Mouse (Mus musculus): ENCODE measurements around the gene Lrrc20. TPM values are rescaled to one million over a fixed set of nuclear protein-coding genes. Genes with fewer than 3 reads are reported as not detected.
A peak's percentile ranks its signal among the peaks of the same experiment; 100 is the strongest.

Gene Lrrc20
- 15.6 and 15.9 TPM in 2 replicates for polyA plus RNA-seq (2015; fragmentation: Nextera tagmentation; extraction: Ambion mirVana)

DNA sequence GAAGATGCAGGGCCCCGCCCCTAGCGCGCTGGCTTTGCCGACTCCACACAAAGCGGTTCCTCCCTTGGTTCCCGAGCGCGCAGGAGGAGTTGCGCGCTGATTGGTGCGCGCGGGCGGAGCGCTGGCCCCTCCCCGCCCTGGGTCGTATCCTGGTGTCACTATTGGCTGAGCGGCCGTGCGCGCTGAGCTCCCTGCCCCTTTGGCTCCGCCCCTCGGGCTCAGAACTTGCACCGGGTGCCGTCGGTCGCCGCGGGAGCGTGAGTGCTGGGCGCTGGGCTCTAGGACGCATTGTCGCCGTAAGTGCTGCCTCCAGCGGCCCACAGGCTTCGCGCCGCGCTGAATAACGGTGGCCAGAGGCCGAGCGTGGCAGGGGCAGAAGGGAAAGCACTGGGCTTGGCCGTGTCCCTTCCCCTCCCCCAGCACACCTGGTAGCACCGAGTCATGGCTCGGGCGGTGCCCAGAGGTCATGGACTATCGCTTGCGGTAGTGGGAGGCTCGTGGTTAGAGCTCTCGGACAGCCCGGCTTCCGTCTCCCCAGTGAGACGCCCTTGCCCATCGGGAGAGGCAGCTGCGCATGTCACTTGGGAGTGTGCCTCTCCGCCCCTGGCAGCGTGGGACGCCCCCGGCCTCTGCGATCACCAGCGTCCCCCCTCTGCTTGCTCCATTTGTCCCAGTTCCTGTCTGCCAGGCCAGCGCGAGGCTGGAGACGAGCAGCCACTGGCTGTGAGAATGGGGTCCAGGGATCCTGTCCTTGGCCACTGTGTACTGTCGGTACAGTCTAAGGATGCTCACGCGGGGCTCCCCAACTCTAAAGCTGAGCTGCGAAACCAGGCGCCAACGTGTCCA is at the start of gene Lrrc20:
Gene Lrrc20, plus strand, starts transcription at position 208 of the 846 bp plus-strand sequence.
- Histone ChIP-seq H3K4me3 (replicated peaks) (peak within 1 kb of the TSS; percentile 72), H3K9ac (replicated peaks) (peak within 1 kb of the TSS; percentile 83), H3K27ac (peak within 1 kb of the TSS; percentile 78), H3K27me3 (no peaks in the 10 kb centered on the region; the same call in 1 of the 2 replicates), H3K4me1 (replicated peaks) (peaks cover 27% of the 10 kb centered on the region), H3K9me3 (no peaks in the 10 kb centered on the region), H3K4me2 (replicated peaks) (peak within 1 kb of the TSS; percentile 73), H3K36me3 (no peaks in the 10 kb centered on the region)
- ATAC-seq: peak; percentile 98
- WGBS: under 1% methylated on average over 70 of the region's 70 CpGs

DNA sequence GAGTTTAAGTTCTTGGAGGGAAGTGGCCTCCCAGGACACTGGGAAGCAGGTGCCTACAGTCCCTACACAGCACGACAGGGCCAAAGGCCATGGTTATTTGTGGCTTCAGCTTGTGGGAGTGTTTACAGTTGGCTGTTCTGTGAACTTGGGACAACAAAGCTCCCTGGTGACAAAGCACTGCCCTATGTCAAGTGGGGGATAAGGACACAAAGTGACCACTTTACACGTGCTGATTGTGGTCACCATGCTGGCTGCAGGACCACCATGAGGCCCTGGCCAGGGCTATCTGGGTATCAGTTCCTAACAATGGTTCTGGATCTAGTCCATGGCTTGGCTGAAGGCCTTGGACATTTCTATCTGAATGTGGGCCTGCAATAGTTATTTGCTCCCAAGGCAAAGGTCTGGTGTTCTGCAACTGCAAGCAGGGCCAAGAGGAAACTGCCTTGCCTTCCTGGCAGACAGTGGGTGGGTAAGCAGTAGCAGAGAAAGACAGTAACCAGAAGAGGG is 49.3 kb upstream of the Lrrc20 start:
- WGBS: 68% methylated on average over 2 of the region's 2 CpGs
- H3K9me3 ChIP-seq: no peaks in the 10 kb centered on the region
- peaks cover 19% of the 10 kb centered on the region for H3K36me3 ChIP-seq
- H3K4me2 ChIP-seq (replicated peaks): no peak overlapping the region
- no peaks in the 10 kb centered on the region for H3K27me3 ChIP-seq
- H3K4me3 ChIP-seq (replicated peaks): no peak overlapping the region
- H3K9ac ChIP-seq (replicated peaks): no peak overlapping the region
- peaks cover 10% of the 10 kb centered on the region for H3K4me1 ChIP-seq (replicated peaks)
- ATAC-seq: no peak
- no peak overlapping the region for H3K27ac ChIP-seq

DNA sequence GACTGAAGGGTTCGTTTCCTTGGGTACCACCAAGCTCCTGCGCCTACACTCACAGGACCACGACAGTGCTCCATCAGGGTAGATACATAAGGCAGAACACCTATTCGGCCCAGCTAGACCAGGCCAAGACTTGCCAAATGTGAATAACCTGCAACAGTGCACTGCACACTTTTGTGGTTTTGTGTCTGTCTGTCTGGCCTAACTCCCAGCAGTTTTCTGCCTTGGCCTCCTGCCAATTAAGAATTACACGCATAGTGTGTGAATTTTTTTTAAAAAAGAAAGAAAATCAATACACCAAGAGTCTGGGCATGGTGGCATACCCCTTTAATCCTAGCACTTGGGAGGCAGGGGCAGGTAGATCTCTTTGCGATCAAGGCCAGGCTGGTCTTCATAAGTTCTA is 47.6 kb upstream of the Lrrc20 start:
- Histone ChIP-seq H3K9me3 (no peaks in the 10 kb centered on the region), H3K27me3 (no peaks in the 10 kb centered on the region), H3K27ac (no peak overlapping the region), H3K4me1 (replicated peaks) (peaks cover 10% of the 10 kb centered on the region), H3K4me3 (replicated peaks) (no peak overlapping the region), H3K4me2 (replicated peaks) (no peak overlapping the region), H3K36me3 (peaks cover 29% of the 10 kb centered on the region), H3K9ac (replicated peaks) (no peak overlapping the region)
- ATAC-seq: no peak
- 90% methylated on average over 6 of the region's 6 CpGs for WGBS

DNA sequence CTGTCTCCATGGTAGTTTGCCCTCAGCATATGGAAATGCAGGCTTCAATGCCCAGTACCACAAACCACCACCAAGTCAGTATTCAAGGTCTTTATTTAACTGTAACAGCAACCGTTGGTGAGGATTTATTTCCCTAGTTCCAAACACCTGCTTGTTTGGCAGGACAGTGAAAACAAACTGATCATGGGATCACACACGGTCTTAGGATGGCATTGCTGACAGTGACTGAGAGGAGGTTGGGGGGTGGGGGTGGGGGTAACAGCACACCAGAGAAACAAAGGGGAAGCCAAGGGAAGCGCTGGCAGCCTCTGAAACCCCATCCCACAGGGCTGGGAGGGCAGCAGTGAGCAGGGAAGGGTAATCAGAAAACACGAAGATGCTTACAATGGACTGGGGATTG is 47.2 kb upstream of the Lrrc20 start:
- Histone ChIP-seq H3K9me3 (no peaks in the 10 kb centered on the region), H3K4me2 (replicated peaks) (no peak overlapping the region), H3K9ac (replicated peaks) (no peak overlapping the region), H3K27ac (no peak overlapping the region), H3K4me1 (replicated peaks) (peaks cover 10% of the 10 kb centered on the region), H3K36me3 (peaks cover 33% of the 10 kb centered on the region), H3K27me3 (no peaks in the 10 kb centered on the region), H3K4me3 (replicated peaks) (no peak overlapping the region)
- 48% methylated on average over 4 of the region's 4 CpGs for WGBS
- no peak for ATAC-seq

DNA sequence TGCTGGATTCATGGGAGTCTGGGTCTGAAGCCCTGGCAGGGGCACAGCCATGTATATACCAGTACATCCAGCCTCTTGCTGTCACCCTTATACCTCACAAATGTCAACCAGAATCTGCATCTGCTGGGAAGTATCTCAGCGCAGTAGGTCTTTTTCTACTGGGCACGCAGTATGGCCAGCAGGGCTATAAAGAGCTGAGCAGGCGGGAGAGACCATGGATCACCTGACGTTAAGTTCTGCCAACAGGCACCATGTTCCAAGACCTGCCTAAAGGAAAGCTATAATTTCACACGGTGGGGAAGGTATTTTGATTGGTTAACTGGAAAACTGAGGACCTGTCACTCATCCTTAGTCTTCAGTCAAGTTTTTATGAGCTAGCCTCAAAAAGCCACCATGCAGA is 46.6 kb upstream of the Lrrc20 start:
- no peak overlapping the region for H3K9ac ChIP-seq (replicated peaks)
- WGBS: 91% methylated on average over 5 of the region's 5 CpGs
- H3K27me3 ChIP-seq: no peaks in the 10 kb centered on the region
- peaks cover 10% of the 10 kb centered on the region for H3K4me1 ChIP-seq (replicated peaks)
- no peak overlapping the region for H3K4me3 ChIP-seq (replicated peaks)
- no peak overlapping the region for H3K4me2 ChIP-seq (replicated peaks)
- no peak for ATAC-seq
- no peaks in the 10 kb centered on the region for H3K9me3 ChIP-seq
- H3K27ac ChIP-seq: no peak overlapping the region
- peaks cover 40% of the 10 kb centered on the region for H3K36me3 ChIP-seq

DNA sequence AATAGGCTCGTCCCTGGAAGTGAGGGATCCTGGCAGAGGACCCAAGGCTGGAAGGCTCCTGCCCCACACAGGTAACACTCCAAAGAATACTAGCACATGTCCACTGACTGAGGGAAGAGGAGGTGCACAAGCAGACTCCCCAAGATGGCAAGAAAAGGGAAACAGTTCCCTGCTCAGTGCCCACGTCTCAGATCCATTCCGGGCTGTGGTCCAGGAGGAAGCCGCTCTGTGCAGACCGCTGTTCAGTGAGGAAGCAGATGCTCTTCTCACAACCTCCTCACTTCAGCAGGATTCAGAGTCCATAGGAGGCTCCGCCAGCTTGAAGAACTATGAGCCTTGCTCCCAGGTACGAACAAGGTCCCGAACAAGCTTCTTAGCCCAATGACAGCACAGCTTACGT is 44.2 kb upstream of the Lrrc20 start:
- Histone ChIP-seq H3K9ac (replicated peaks) (no peak overlapping the region), H3K27ac (no peak overlapping the region), H3K4me2 (replicated peaks) (no peak overlapping the region), H3K9me3 (no peaks in the 10 kb centered on the region), H3K4me3 (replicated peaks) (no peak overlapping the region), H3K27me3 (no peaks in the 10 kb centered on the region), H3K36me3 (peaks cover 59% of the 10 kb centered on the region), H3K4me1 (replicated peaks) (peaks cover 5% of the 10 kb centered on the region)
- 91% methylated on average over 9 of the region's 9 CpGs for WGBS
- ATAC-seq: no peak

DNA sequence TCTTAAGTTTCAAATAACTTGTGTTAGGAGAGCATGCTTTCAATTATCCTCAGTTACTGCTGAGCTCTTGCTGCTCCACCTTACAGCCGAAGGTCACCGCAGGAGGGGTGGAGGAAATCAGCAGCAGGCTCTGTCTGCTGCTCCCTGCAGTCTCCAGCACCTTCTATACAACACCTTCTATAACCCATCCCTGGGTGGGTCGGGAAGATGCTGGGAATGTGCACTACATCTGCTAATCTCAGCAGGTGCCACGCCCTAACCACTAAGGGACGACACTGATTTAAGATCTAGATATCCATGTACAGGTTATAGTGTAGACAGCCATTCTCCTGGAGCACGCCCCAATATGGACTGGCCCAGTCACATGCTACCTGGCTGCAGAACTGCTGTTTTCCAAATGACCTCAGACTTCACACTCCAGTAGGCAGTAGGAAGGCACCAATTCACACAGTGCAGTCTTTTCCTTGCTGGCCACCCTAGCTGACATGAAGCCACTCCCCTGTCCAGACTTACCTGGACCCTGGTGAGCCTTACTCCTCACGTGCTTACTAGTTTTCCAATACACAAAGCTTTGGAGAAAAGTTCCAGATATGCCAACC is 35.3 kb upstream of the Lrrc20 start:
- Histone ChIP-seq H3K9me3 (no peaks in the 10 kb centered on the region), H3K27ac (no peak overlapping the region), H3K4me1 (replicated peaks) (peaks cover 29% of the 10 kb centered on the region), H3K36me3 (peaks cover 12% of the 10 kb centered on the region; the same call in 1 of the 2 replicates), H3K4me3 (replicated peaks) (no peak overlapping the region), H3K27me3 (no peaks in the 10 kb centered on the region), H3K4me2 (replicated peaks) (no peak overlapping the region), H3K9ac (replicated peaks) (no peak overlapping the region)
- ATAC-seq: no peak
- 95% methylated on average over 7 of the region's 7 CpGs for WGBS

DNA sequence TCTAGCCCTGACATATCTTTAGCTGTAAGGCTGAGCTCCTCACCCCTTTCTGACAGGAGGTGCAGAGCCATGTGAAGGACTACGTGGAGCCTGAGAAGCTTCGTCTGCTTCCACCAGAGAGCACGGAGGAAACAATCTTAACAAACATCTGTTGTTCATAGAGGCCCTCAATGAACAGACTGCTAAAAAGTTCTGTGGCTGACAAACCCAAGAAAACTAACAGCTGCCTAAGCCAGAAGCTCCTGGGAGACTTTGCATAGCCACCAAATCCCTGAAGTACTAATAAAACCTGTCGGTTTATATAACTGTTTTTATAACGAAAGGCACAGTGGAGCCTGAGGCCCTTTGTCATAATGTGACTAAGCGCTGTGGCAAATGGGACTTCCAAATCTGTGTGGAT is 32.1 kb upstream of the Lrrc20 start:
- H3K36me3 ChIP-seq: peaks cover 4% of the 10 kb centered on the region; the same call in 1 of the 2 replicates
- WGBS: 66% methylated on average over 6 of the region's 6 CpGs
- no peak overlapping the region for H3K4me3 ChIP-seq (replicated peaks)
- peaks cover 56% of the 10 kb centered on the region for H3K4me1 ChIP-seq (replicated peaks)
- no peaks in the 10 kb centered on the region for H3K27me3 ChIP-seq
- peak overlapping the region; percentile 35; the same call in 1 of the 2 replicates for H3K27ac ChIP-seq
- no peak for ATAC-seq
- no peak overlapping the region for H3K4me2 ChIP-seq (replicated peaks)
- H3K9ac ChIP-seq (replicated peaks): no peak overlapping the region; the same call in 1 of the 2 replicates
- no peaks in the 10 kb centered on the region for H3K9me3 ChIP-seq

DNA sequence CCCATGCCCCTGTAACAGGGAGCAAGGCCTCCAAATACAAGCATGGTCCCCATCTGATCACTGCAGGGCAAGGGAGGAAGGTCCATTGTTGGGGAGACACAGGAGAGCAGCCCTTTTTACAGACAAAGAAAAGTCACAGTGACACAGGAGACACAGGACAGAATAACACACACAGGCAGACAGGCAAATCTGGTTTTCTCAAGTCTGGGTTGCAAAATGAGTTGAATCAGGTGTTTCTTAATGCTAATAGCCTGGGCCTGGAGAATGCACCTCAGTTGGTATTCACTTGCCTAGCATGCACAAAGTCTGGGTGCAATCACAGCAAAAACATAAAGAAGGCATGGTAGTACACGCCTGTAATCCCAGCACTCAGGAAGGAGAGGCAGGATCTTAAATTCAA is 31.7 kb upstream of the Lrrc20 start:
- Histone ChIP-seq H3K9me3 (no peaks in the 10 kb centered on the region), H3K4me1 (replicated peaks) (peaks cover 60% of the 10 kb centered on the region), H3K4me2 (replicated peaks) (no peak overlapping the region), H3K36me3 (no peaks in the 10 kb centered on the region), H3K27me3 (no peaks in the 10 kb centered on the region), H3K9ac (replicated peaks) (peak overlapping the region; percentile 14), H3K4me3 (replicated peaks) (no peak overlapping the region), H3K27ac (peak overlapping the region; percentile 35; the same call in 1 of the 2 replicates)
- ATAC-seq: 0 out of 2 replicates have a peak, but pooled peaks have one; percentile 24
- 89% methylated on average over 1 of the region's 1 CpGs for WGBS

DNA sequence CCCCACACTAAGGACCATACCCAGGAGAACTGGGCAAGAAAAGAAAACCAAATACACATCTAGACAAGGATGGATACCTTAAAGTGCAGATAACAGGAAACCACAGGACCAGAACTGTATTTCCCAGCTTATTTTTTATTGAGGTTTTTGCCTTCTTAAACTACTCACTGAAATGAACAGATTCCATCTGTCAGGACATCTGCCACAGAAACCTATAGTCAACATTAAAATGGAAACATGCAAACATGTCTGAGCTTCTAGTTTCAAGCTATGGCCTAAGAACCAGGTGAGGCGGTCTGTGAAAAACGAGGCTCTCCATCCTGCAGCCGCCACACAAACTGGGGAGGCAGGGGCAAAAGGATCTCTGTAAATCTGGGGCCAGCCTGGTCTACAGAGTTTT is 30.6 kb upstream of the Lrrc20 start:
- H3K4me2 ChIP-seq (replicated peaks): no peak overlapping the region
- H3K9ac ChIP-seq (replicated peaks): no peak overlapping the region
- H3K4me1 ChIP-seq (replicated peaks): peaks cover 72% of the 10 kb centered on the region
- no peak overlapping the region for H3K4me3 ChIP-seq (replicated peaks)
- 82% methylated on average over 3 of the region's 3 CpGs for WGBS
- H3K27ac ChIP-seq: no peak overlapping the region
- 0 out of 2 replicates have a peak, but pooled peaks cover 3% of the 10 kb centered on the region for H3K36me3 ChIP-seq
- no peak for ATAC-seq
- H3K27me3 ChIP-seq: no peaks in the 10 kb centered on the region
- H3K9me3 ChIP-seq: no peaks in the 10 kb centered on the region

DNA sequence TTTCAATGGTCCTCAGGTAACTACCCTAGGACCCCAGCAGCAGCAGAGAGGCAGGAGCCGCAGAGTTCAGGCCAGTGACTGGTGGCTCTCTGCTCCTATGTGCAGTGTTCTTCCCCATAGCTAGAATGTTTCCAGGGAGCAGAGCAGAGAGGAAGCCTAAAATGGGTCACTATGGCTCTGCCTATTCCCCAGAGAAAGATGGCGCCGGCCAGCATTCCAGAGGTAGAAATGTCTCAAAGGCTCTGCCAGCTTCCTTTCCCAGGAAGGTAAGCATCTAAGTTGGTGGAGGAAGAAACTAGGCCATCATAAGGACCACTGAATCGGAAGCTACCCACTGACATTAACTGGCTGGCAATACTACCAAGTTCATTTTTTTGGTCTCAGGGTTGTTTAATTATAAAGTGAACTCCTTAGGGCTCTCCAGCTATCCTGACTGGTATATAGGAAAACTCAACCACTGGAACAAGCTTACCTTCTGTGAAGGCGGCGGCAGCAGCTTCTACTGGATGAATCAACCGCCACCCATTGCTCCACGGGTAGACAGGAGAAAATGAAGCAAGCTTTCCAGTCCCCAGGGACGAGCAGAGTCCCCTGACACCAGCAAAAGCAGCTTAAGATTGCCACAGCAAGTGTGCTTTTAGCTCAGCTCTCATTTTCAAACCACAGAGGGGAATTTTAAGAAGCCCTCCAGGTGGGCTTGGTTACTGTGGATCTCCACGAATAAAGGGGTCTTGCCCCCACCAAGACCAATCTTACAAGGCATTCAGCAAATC is 27.8 kb upstream of the Lrrc20 start:
- 79% methylated on average over 10 of the region's 10 CpGs for WGBS
- Histone ChIP-seq H3K4me1 (replicated peaks) (peaks cover 85% of the 10 kb centered on the region), H3K27ac (0 out of 2 replicates have a peak overlapping the region, but pooled peaks have one; percentile 19), H3K27me3 (no peaks in the 10 kb centered on the region), H3K36me3 (0 out of 2 replicates have a peak, but pooled peaks cover 3% of the 10 kb centered on the region), H3K4me2 (replicated peaks) (no peak overlapping the region), H3K4me3 (replicated peaks) (no peak overlapping the region), H3K9me3 (no peaks in the 10 kb centered on the region), H3K9ac (replicated peaks) (no peak overlapping the region; the same call in 1 of the 2 replicates)
- no peak for ATAC-seq
